Mouse (Mus musculus) liver, adult 2 months (tissue): Measurements from ENCODE around the gene Rhbg. TPM values are rescaled to one million over a fixed set of nuclear protein-coding genes. Genes with fewer than 3 reads are reported as not detected.

Source experiments
- DNase-seq: peaks from one replicate; pipeline ENCODE4 v3.0.0-alpha.2; 2011; ENCODE audit warnings: low read depth, low spot score; ENCODE audit errors: extremely low read depth
- H3K27ac ChIP-seq: fragments of 200-500 bp; replicated peaks from 2 replicates; pipeline ENCODE4 v1.5.1; 2012; ENCODE audit warnings: low read depth, mild to moderate bottlenecking, control low read depth, inconsistent platforms, low read length; ENCODE audit not compliant: insufficient read depth
- H3K27me3 ChIP-seq: fragments of 200-500 bp; 2 replicates; pipeline ENCODE4 v1.6.1; 2012; ENCODE audit warnings: mild to moderate bottlenecking, moderate library complexity, low read length, inconsistent platforms; ENCODE audit not compliant: control insufficient read depth, insufficient read depth
- H3K36me3 ChIP-seq: fragments of 200-500 bp; 2 replicates; pipeline ENCODE4 v1.6.1; 2012; ENCODE audit warnings: low read length, inconsistent platforms; ENCODE audit not compliant: control insufficient read depth, insufficient read depth
- H3K4me1 ChIP-seq: fragments of 200-500 bp; 2 replicates; pipeline ENCODE4 v1.6.1; 2011; ENCODE audit warnings: low read length; ENCODE audit not compliant: control insufficient read depth, insufficient read depth
- H3K4me3 ChIP-seq: fragments of 200-500 bp; 2 replicates; pipeline ENCODE4 v1.5.1; 2011; ENCODE audit warnings: low read depth, mild to moderate bottlenecking, control low read depth, low read length, moderate library complexity; ENCODE audit not compliant: insufficient read depth
- H3K79me2 ChIP-seq: fragments of 200-500 bp; 2 replicates; pipeline ENCODE4 v1.6.1; 2012; ENCODE audit warnings: inconsistent platforms, mild to moderate bottlenecking, low read length, moderate library complexity; ENCODE audit not compliant: control insufficient read depth, insufficient read depth
- H3K9ac ChIP-seq: fragments of 200-500 bp; 2 replicates; pipeline ENCODE4 v1.6.1; 2012; ENCODE audit warnings: low read depth, mild to moderate bottlenecking, control low read depth, inconsistent platforms, low read length
- CTCF ChIP-seq: fragments of 200-500 bp; IDR thresholded peaks from 2 replicates; pipeline ENCODE4 v1.5.1; 2011; ENCODE audit warnings: low read depth, low read length, control low read depth
- POLR2A ChIP-seq: fragments of 200-500 bp; IDR thresholded peaks from 2 replicates; pipeline ENCODE4 v1.6.1; 2011; ENCODE audit warnings: low read length, control low read depth; ENCODE audit not compliant: insufficient read depth; ENCODE audit errors: extremely low read depth
- WGBS: fragments of 180-500 bp; shearing (Covaris S2); methylation state at CpG from one replicate; pipeline ENCODE4 v1.1.7; 2018; 5-methylcytosine and 5-hydroxymethylcytosine counted together
- polyA plus RNA-seq: library from polyadenylated mRNA; depleted of rRNA; stranded (reverse); fragments of >200 nt; gene quantifications from 2 replicates; pipeline ENCODE4 v1.2.3, GENCODE M21; 2012
- total RNA-seq: library from RNA; depleted of rRNA; stranded (reverse); fragments of >200 nt; gene quantifications from 2 replicates; pipeline ENCODE4 v1.2.3, GENCODE M21; 2014

The Rhbg gene
- total and polyA plus RNA-seq, 2 experiments: 24.6 to 30.5 TPM

DNA sequence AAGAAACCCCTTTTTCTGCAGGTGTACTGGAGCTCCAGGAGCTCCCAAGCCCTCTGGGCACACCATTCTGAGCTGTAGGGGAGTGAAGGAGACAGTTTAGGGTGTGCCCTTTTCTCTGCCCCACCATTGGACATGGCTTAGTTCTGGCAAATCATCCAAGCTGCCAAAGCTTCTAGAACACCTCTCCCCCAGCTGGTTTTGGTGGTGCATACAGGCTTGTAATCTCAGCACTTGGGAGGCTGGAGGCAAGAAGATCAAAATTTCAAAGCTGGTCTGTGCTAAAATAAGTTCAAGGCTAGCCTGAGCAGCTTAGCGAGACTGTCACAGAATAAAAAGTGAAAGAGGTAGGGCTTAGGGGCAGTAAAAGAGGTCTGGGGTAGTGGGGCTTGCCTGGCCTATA, 42.2 kb downstream of the Rhbg start:
- TF ChIP-seq CTCF (no peak), POLR2A (no peak)
- peaks cover 5% of the 10 kb centered on the region for H3K4me1 ChIP-seq
- no peaks in the 10 kb centered on the region for H3K36me3 ChIP-seq
- 9% methylated on average over 1 of the region's 1 CpGs for WGBS
- no peak overlapping the region for H3K27ac ChIP-seq
- no peak overlapping the region for H3K9ac ChIP-seq
- no peak overlapping the region for H3K4me3 ChIP-seq
- no peak for DNase-seq
- no peaks in the 10 kb centered on the region for H3K79me2 ChIP-seq
- H3K27me3 ChIP-seq: peaks cover 50% of the 10 kb centered on the region

DNA sequence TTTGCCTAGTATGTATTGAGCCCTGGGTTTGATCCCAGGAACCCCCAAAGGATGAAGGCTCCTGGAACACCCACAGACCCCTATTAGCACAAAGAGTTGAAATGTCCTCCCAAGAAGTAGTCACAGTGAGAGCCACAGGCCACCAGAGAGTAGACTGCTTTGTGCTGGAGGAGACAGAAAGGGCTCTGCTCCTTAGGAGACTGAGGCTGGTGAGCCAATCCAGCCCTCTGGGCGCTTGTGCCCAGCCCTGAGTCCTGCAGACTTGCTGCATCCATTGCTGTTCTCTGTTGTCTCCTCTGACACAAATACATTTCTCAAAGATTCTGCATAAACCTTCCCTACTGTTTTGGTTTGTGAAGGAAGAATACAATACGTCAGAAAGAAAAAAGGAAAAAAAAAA, 43.6 kb downstream of the Rhbg start:
- Histone ChIP-seq H3K36me3 (no peaks in the 10 kb centered on the region), H3K4me3 (no peak overlapping the region), H3K79me2 (no peaks in the 10 kb centered on the region), H3K27me3 (peaks cover 43% of the 10 kb centered on the region), H3K4me1 (peaks cover 3% of the 10 kb centered on the region), H3K27ac (no peak overlapping the region), H3K9ac (no peak overlapping the region)
- DNase-seq: no peak
- no peak for TF ChIP-seq CTCF
- TF ChIP-seq POLR2A: no peak
- 19% methylated on average over 2 of the region's 2 CpGs for WGBS

DNA sequence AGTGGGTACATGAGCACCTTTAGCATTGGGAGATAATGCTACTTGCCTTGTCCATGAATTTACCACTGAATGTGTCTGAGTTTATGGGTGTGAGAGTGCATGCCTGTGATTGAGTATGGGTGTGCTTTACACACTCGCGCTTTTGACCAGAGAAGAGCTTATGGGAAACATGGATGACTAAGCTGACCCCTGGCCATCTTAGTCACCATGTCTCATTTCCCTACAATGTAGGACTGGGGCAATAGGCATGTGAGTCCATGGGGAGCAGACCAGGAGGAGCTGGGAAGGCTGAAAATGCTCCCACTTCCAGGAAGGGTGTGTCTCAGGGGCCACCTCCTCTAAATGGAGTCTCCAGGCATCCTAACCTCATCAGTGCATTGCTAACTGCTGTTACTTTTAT, 44.4 kb downstream of the Rhbg start:
- WGBS: 40% methylated on average over 2 of the region's 2 CpGs
- Histone ChIP-seq H3K4me3 (no peak overlapping the region), H3K27ac (no peak overlapping the region), H3K79me2 (no peaks in the 10 kb centered on the region), H3K9ac (no peak overlapping the region), H3K4me1 (no peaks in the 10 kb centered on the region), H3K27me3 (peaks cover 35% of the 10 kb centered on the region), H3K36me3 (no peaks in the 10 kb centered on the region)
- TF ChIP-seq POLR2A (no peak), CTCF (no peak)
- DNase-seq: no peak

GRCm38 (mm10) chr3:88209306-88209705, 45.2 kb downstream of the Rhbg start:
- 4% methylated on average over 6 of the region's 6 CpGs for WGBS
- H3K27ac ChIP-seq: no peak overlapping the region
- peaks cover 28% of the 10 kb centered on the region for H3K27me3 ChIP-seq
- no peaks in the 10 kb centered on the region for H3K79me2 ChIP-seq
- H3K9ac ChIP-seq: no peak overlapping the region
- TF ChIP-seq POLR2A (no peak), CTCF (no peak)
- no peak overlapping the region for H3K4me3 ChIP-seq
- H3K36me3 ChIP-seq: no peaks in the 10 kb centered on the region
- H3K4me1 ChIP-seq: no peaks in the 10 kb centered on the region
- no peak for DNase-seq

GRCm38 (mm10) chr3:88208226-88208720, 46.2 kb downstream of the Rhbg start:
- TF ChIP-seq CTCF (no peak), POLR2A (no peak)
- H3K36me3 ChIP-seq: no peaks in the 10 kb centered on the region
- no peak overlapping the region for H3K27ac ChIP-seq
- no peak overlapping the region for H3K4me3 ChIP-seq
- peaks cover 27% of the 10 kb centered on the region for H3K27me3 ChIP-seq
- H3K4me1 ChIP-seq: no peaks in the 10 kb centered on the region
- H3K79me2 ChIP-seq: no peaks in the 10 kb centered on the region
- H3K9ac ChIP-seq: no peak overlapping the region
- no peak for DNase-seq
- WGBS: 25% methylated on average over 3 of the region's 3 CpGs

- H3K4me3 ChIP-seq: no peak overlapping the region
- TF ChIP-seq CTCF (no peak), POLR2A (no peak)
- no peaks in the 10 kb centered on the region for H3K4me1 ChIP-seq
- H3K9ac ChIP-seq: no peak overlapping the region
- peaks cover 29% of the 10 kb centered on the region for H3K27me3 ChIP-seq
- 10% methylated on average over 15 of the region's 15 CpGs for WGBS
- H3K36me3 ChIP-seq: no peaks in the 10 kb centered on the region
- no peaks in the 10 kb centered on the region for H3K79me2 ChIP-seq
- no peak overlapping the region for H3K27ac ChIP-seq
- no peak for DNase-seq
These were observed 46.9 kb downstream of the Rhbg start for GRCm38 (mm10) chr3:88207451-88208100.
